Mouse (Mus musculus): Measurements from ENCODE around the gene Olfr744.
"Not testable (repeated sequence)": the region's sequence is repeated elsewhere in the genome, so short reads cannot be mapped to it uniquely, and the experiment has no call there.

Olfr744 gene

GRCm38 (mm10) chr14:50614579-50614978 is at the start of gene Olfr744:
Gene Olfr744 (plus strand): TSS chr14:50614879.
- DNase-seq (ENCODE audit: low spot score in 2 of 2) = no peak

DNA sequence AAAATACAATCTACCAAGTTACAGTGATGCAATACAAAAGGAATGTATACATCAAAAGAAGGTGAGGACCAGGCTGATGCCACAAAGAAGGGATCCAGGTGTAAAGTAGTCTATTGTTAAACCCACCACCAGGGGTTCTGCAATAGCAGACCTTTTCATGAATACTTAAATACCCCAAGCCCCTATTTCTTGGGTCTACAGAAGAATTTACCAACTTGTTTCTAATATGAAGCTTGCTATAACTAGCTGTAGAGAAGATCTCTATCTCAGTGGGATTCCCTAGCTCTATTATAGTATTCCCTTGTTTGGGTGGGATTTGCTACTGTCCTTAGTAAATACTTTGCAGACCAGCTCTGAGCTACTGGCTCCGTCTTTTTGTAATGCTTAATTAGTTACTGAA is 41.6 kb upstream of the Olfr744 start:
- not testable (repeated sequence) for DNase-seq (ENCODE audit: low spot score in 2 of 2)

DNA sequence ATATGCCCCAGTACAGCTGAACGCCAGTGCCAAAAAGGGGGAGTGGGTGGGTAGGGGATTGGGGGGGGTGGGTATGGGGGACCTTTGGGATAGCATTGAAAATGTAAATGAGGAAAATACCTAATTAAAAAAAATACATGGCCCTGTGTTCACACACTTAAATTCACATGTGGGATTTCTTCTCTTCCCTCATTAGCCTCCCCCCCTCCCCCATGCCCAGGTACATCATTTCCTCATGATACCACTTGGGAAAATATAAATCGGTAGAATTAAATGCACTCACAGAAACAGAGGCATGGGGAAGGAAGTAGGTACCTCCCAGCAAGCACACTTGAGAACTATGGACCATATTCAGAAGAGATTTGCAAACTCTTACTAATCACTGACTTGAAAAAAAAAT is 24.4 kb downstream of the Olfr744 start, which contains the start of gene Olfr745:
Gene Olfr745, plus strand, starts transcription at position 301 of the 400 bp plus-strand sequence.
- DNase-seq (ENCODE audit: low spot score in 2 of 2) = no peak

DNA sequence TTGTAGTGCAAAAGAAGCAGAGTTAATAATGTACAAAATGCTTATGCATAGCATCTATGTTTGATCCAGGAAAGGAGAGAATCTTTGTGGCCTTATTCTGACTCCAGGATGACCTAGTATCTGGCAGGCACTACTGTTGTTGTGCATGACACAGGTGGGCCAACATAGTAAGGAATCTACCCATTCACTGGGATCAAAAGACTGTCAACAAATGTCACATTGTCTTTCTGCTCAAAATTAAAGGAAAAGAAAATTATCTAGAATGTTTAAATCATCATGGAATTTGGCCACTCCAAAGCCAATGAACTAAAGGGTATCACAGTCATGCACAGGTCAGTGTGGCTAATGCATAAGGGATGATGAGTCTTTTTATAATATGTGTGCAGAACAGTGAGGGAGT is 32.1 kb downstream of the Olfr744 start, which contains the start of gene Olfr746:
Gene Olfr746, plus strand, starts transcription at position 301 of the 400 bp plus-strand sequence.
- DNase-seq (ENCODE audit: low spot score in 2 of 2) = no peak

Measured in spleen, postnatal 10 days (tissue).